Mouse (Mus musculus) liver, adult 10 weeks (tissue): ENCODE data around the gene Gm14391. TPM values are rescaled to one million over a fixed set of nuclear protein-coding genes. Genes with fewer than 3 reads are reported as not detected.

ENCODE experiments used
- polyA plus RNA-seq: library from polyadenylated mRNA; stranded (reverse); fragments of 350-450 nt; fragmentation: Illumina TruSeq; extraction: RNeasy Lipid Tissue Mini Kit (QIAGEN cat#74804); gene quantifications from one replicate; pipeline ENCODE4 v1.2.3, GENCODE M21; 2014; ENCODE audit warnings: low read depth, low replicate concordance

Gene Gm14391
- polyA plus RNA-seq: 16.4 TPM

DNA sequence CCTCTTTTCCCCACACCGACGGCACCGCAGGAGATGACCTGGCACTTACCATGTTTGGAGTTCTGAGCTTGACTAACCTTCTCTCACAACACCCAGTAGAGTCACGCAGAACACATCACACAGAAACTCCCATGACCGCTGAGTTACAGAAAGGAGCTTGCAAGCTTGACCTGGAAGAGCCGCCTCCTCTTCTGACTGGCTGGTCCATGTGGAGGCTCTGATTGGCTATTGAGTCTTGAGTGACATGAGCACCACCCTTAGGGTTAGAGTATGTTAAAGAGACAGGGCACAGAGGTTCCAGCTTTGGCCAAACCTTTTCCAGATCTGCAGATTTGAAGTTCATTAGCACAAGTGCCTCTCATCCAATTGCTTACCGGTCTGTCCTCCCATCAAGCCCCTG is at the start of gene Gm14391:
Gm14391 (minus strand) TSS at position 186 of the 400 bp plus-strand sequence.

DNA sequence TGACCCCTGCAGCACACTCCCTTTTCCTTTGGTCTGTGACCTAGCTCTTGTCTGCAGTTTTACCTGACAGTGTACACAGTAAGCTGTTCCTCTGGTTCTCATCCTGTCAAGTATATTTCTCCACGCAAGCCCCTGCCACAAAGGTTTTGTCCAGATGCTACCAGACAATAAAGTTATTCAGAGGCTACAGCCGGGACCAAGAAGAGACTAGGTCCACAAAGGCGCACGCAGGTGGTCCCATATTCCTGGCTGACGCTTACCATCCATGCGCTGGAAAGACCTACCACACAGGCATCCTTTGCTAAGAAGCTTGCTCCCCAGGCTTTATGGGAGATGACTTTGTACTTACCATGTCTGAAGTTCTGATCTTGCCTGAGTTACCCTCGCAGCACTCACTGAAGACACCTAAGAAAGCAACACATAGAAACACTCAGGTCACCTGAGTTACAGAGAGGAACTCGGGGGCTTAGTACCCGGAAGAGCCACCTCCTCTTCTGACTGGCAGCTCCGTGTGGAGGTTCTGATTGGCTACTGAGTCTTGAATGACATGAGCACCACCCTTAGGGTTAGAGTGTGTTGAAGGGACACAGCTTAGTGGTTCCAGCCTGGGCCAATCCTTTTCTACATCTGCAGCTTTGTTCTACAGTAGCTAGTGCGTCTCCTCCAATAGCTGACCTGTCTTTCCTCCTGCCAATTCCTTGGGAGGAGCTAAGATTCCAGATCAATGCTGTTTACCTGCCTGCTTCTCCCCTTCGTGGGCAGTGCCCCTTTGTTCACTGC is 31.1 kb downstream of the Gm14391 start, which contains the start of gene Gm14443:
Gm14443 (minus strand) TSS at position 471 of the 780 bp plus-strand sequence.

DNA sequence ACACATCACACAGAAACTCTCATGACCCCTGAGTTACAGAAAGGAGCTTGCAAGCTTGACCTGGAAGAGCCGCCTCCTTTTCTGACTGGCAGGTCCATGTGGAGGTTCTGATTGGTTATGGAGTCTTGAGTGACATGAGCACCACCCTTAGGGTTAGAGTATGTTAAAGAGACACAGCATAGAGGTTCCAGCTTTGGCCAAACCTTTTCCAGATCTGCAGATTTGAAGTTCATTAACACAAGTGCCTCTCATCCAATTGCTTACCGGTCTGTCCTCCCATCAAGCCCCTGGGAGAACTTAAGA is 64.8 kb downstream of the Gm14391 start, which contains the start of gene Gm14399:
Gm14399 (minus strand) TSS at position 20 of the 303 bp plus-strand sequence.

Other genes starting within 250 kb of the Gm14391 start
- not detected for gene Gm14444, start 196.7 kb downstream of the Gm14391 start, polyA plus RNA-seq
- gene Gm14393, start 139.1 kb downstream of the Gm14391 start, polyA plus RNA-seq: not detected
- 9.9 TPM for gene Gm14399, start 64.9 kb downstream of the Gm14391 start, polyA plus RNA-seq
- 0.24 TPM for gene Gm14443, start 31.0 kb downstream of the Gm14391 start, polyA plus RNA-seq
- gene Gm14440, start 68.2 kb upstream of the Gm14391 start, polyA plus RNA-seq: 15.1 TPM
- gene Gm4631, start 131.3 kb upstream of the Gm14391 start, polyA plus RNA-seq: 30.6 TPM
- gene Zfp968, start 165.5 kb upstream of the Gm14391 start, polyA plus RNA-seq: 11.7 TPM
- 14.0 TPM for gene Gm4724, start 228.9 kb upstream of the Gm14391 start, polyA plus RNA-seq